Mouse (Mus musculus) neural tube, embryonic 14.5 days (tissue): ENCODE data around the gene 3110082I17Rik. TPM values are rescaled to one million over a fixed set of nuclear protein-coding genes. Genes with fewer than 3 reads are reported as not detected.

Experiments
- ATAC-seq: fragments of 200-750 bp; cut with Nextera tagmentation; 2 replicates; pipeline ENCODE4 v1.8.0; 2017; ENCODE audit warnings: low read depth, mild to moderate bottlenecking, moderate TSS enrichment, moderate library complexity
- H3K27ac ChIP-seq: fragments of 300-500 bp; sonication (generic); 2 replicates; pipeline ENCODE4 v1.5.1; 2014; ENCODE audit warnings: low read depth, mild to moderate bottlenecking, control low read depth, low read length, moderate library complexity, mixed read lengths
- H3K27me3 ChIP-seq: fragments of 300-500 bp; sonication (generic); 2 replicates; pipeline ENCODE4 v1.6.1; 2014; ENCODE audit warnings: low read length; ENCODE audit not compliant: control insufficient read depth, insufficient read depth
- H3K36me3 ChIP-seq: fragments of 300-500 bp; sonication (generic); 2 replicates; pipeline ENCODE4 v1.6.1; 2014; ENCODE audit warnings: low read length, mixed read lengths; ENCODE audit not compliant: control insufficient read depth, insufficient read depth
- H3K4me1 ChIP-seq: fragments of 300-500 bp; sonication (generic); 2 replicates; pipeline ENCODE4 v1.6.1; 2014; ENCODE audit warnings: low read length; ENCODE audit not compliant: control insufficient read depth, insufficient read depth
- H3K4me2 ChIP-seq: fragments of 300-500 bp; sonication (generic); 2 replicates; pipeline ENCODE4 v1.6.1; 2014; ENCODE audit warnings: mild to moderate bottlenecking, low read depth, low read length, control low read depth
- H3K4me3 ChIP-seq: fragments of 300-500 bp; sonication (generic); 2 replicates; pipeline ENCODE4 v1.5.1; 2014; ENCODE audit warnings: low read depth, low read length, control low read depth, mixed read lengths
- H3K9ac ChIP-seq: fragments of 300-500 bp; sonication (generic); replicated peaks from 2 replicates; pipeline ENCODE4 v1.6.1; 2014; ENCODE audit warnings: low read depth, mild to moderate bottlenecking, control low read depth, low read length, mixed read lengths
- H3K9me3 ChIP-seq: fragments of 300-500 bp; sonication (generic); 2 replicates; pipeline ENCODE4 v1.6.1; 2016; ENCODE audit warnings: low read length; ENCODE audit not compliant: control insufficient read depth
- WGBS: fragments of 180-500 bp; shearing (Covaris S2); extraction: QIAGEN DNeasy Blood & Tissue Kit; methylation state at CpG from one replicate; pipeline ENCODE4 v1.1.7; 2014; 5-methylcytosine and 5-hydroxymethylcytosine counted together
- polyA plus RNA-seq: library from polyadenylated mRNA; unstranded; fragments of >200 nt; fragmentation: Nextera tagmentation; extraction: Ambion mirVana; gene quantifications from 2 replicates; pipeline ENCODE4 v1.2.1, GENCODE M21; 2014

Gene 3110082I17Rik
- polyA plus RNA-seq, 1 experiment from 2014 or later, result 11.7 TPM

DNA sequence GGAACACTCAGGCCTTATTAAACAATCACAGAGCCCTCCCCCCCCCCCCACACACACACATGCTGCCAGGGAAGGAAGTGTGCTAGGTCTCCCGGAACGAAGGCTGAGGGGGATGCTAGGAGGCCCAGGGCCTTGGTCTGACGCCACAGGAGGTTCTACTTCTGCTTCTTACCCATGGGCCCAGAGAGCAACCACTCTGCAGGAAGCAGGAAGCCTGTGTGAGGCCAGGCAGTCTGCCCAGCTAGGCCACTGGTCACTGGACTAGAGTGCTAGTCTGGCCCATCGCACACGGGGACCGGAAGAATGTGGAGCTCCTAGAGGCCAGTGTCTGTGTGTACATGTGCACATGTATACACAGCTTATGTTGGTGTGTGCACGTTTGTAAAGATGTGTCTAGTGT is 51.8 kb downstream of the 3110082I17Rik start:
- 81% methylated on average over 7 of the region's 7 CpGs for WGBS
- H3K27ac ChIP-seq, result no peak overlapping the region
- H3K9ac ChIP-seq, result no peak overlapping the region

DNA sequence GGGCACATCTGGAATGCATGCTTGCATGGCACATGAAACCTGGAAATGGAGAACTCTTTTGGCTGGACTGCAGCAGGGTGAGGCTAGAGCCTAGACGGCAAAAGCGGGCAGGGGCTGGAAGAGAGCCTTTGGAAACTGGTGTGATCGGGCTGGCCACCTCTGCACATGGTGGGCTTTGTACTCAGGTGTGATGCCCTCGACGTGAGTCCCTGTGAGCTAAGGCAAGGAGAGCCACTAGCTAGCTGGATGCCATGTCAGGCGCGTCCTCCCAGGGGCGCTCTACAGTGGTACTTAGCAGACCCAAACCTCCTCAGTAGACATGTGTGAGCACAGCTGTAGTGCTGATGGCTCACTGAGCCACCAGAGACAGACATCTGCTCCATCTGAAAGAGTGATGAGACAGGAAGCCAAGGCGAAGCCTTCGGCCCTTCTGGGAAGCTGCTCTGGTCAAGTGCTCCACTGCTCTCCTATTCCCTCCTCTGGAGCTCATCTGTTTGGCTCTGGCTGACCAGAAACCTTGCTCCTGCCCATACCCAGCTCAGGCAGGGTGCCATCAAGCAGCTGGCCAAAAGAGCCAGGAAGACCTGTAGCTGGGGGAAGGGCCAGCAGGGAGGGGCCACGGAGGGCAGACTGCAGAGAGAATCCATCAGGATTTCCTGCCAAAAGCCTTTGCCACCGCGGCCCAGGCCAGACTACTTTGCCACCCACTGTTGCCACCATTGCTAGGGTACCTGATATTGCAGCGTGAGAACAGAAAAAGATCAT is 53.0 kb downstream of the 3110082I17Rik start:
- no peak overlapping the region for H3K9ac ChIP-seq
- H3K9me3 ChIP-seq, result no peaks in the 10 kb centered on the region
- H3K4me1 ChIP-seq, result no peaks in the 10 kb centered on the region
- ATAC-seq, result no peak
- no peaks in the 10 kb centered on the region for H3K27me3 ChIP-seq
- no peak overlapping the region for H3K27ac ChIP-seq
- H3K4me3 ChIP-seq, result no peak overlapping the region
- WGBS, result 81% methylated on average over 14 of the region's 14 CpGs
- no peaks in the 10 kb centered on the region for H3K36me3 ChIP-seq
- H3K4me2 ChIP-seq, result no peak overlapping the region

More for the DNA sequence above, 51.8 kb downstream of the 3110082I17Rik start:
- Histone ChIP-seq H3K27me3 (no peaks in the 10 kb centered on the region), H3K36me3 (no peaks in the 10 kb centered on the region), H3K4me1 (no peaks in the 10 kb centered on the region), H3K9me3 (no peaks in the 10 kb centered on the region), H3K4me2 (no peak overlapping the region), H3K4me3 (no peak overlapping the region)
- ATAC-seq, result no peak

GRCm38 (mm10) chr5:139405953-139406352 is 54.4 kb downstream of the 3110082I17Rik start:
- Histone ChIP-seq H3K27me3 (no peaks in the 10 kb centered on the region), H3K4me3 (no peak overlapping the region), H3K36me3 (no peaks in the 10 kb centered on the region), H3K4me1 (no peaks in the 10 kb centered on the region), H3K9ac (no peak overlapping the region), H3K4me2 (no peak overlapping the region), H3K27ac (no peak overlapping the region), H3K9me3 (no peaks in the 10 kb centered on the region)
- ATAC-seq, result no peak
- 76% methylated on average over 3 of the region's 3 CpGs for WGBS

- Histone ChIP-seq H3K27me3 (no peaks in the 10 kb centered on the region), H3K36me3 (no peaks in the 10 kb centered on the region), H3K4me3 (no peak overlapping the region), H3K4me2 (no peak overlapping the region), H3K9ac (no peak overlapping the region), H3K9me3 (no peaks in the 10 kb centered on the region), H3K4me1 (no peaks in the 10 kb centered on the region), H3K27ac (no peak overlapping the region)
- ATAC-seq, result no peak
- WGBS, result 70% methylated on average over 7 of the region's 7 CpGs
These were observed 54.8 kb downstream of the 3110082I17Rik start for GRCm38 (mm10) chr5:139405478-139405877.

DNA sequence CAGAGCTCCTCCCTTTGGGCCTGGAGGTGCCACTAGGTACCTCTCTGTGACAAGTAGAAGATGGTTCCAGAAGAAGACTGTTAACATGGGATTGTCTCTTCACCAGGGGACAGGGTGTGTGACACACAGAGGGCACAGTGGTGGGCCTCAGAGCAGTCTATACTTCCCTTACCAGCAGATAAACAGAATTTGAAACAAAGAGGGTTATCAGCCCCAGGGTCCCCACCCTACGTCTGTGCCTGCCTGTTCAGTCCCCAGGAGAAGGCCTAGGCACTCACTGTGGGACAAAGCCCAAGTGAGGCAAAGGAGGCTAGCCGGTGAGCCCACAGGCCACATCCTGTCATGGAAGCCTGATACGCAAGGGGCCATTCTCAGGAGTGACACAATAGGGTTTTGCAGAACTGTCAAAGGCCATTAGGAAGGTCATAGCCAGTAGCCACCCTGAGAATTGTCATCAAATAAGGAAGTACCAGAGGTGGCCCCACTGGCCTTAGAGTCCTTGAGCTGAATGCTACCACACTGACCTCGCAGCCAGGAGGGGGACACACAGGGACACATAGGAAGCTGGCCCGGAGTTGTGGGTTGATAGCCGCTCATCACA is 55.4 kb downstream of the 3110082I17Rik start, which contains the start of gene C130050O18Rik:
Gene C130050O18Rik, plus strand, starts transcription at position 480 of the 601 bp plus-strand sequence.
- no peak within 1 kb of the TSS for H3K4me2 ChIP-seq
- H3K9ac ChIP-seq, result no peak within 1 kb of the TSS
- H3K27ac ChIP-seq, result no peak within 1 kb of the TSS
- no peak within 1 kb of the TSS for H3K4me3 ChIP-seq
- no peak for ATAC-seq
- no peaks in the 10 kb centered on the region for H3K27me3 ChIP-seq
- no peaks in the 10 kb centered on the region for H3K9me3 ChIP-seq
- no peaks in the 10 kb centered on the region for H3K36me3 ChIP-seq
- 74% methylated on average over 6 of the region's 6 CpGs for WGBS
- no peaks in the 10 kb centered on the region for H3K4me1 ChIP-seq

DNA sequence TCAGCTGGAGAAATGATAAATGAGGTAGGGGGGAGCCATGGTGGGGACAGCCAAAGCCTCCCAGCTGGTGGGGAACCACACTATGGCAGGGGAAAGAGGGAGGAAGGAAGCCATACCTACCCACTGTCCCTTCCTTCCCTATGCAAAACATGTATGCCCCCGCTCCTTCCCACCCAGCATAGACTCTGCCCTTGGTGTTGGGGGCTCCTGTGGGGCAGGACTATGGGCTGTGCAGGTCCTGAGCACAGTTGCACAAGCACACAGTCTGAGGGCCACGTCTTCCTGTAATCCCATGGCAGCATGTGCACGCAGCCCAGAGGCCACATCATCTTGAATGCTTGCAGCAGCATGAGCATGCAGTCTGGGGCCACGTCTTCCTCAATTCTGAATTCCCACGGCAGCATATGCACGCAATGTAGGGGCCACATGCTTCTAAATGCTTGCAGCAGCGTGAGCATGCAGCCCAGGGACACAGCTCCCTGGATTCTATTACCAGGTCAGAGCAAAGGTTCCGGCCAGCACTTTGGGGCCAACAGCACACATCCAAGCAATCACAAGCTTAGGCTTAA is 56.6 kb downstream of the 3110082I17Rik start:
- WGBS, result 92% methylated on average over 8 of the region's 8 CpGs
- no peak for ATAC-seq
- Histone ChIP-seq H3K27ac (no peak overlapping the region), H3K36me3 (no peaks in the 10 kb centered on the region), H3K4me1 (no peaks in the 10 kb centered on the region), H3K4me3 (no peak overlapping the region), H3K27me3 (no peaks in the 10 kb centered on the region), H3K9ac (no peak overlapping the region), H3K9me3 (no peaks in the 10 kb centered on the region), H3K4me2 (no peak overlapping the region)

- Histone ChIP-seq H3K4me3 (no peak overlapping the region), H3K4me2 (no peak overlapping the region), H3K9ac (no peak overlapping the region), H3K27me3 (no peaks in the 10 kb centered on the region), H3K36me3 (no peaks in the 10 kb centered on the region), H3K4me1 (no peaks in the 10 kb centered on the region), H3K9me3 (no peaks in the 10 kb centered on the region), H3K27ac (no peak overlapping the region)
- no peak for ATAC-seq
- 93% methylated on average over 2 of the region's 2 CpGs for WGBS
These were observed 58.2 kb downstream of the 3110082I17Rik start for GRCm38 (mm10) chr5:139402106-139402505.

GRCm38 (mm10) chr5:139399991-139400390 is 60.3 kb downstream of the 3110082I17Rik start:
- H3K36me3 ChIP-seq, result no peaks in the 10 kb centered on the region
- no peaks in the 10 kb centered on the region for H3K27me3 ChIP-seq
- no peak overlapping the region for H3K4me2 ChIP-seq
- no peaks in the 10 kb centered on the region for H3K4me1 ChIP-seq
- no peak for ATAC-seq
- H3K9ac ChIP-seq, result no peak overlapping the region
- no peaks in the 10 kb centered on the region for H3K9me3 ChIP-seq
- H3K4me3 ChIP-seq, result no peak overlapping the region
- 85% methylated on average over 14 of the region's 14 CpGs for WGBS
- H3K27ac ChIP-seq, result no peak overlapping the region

DNA sequence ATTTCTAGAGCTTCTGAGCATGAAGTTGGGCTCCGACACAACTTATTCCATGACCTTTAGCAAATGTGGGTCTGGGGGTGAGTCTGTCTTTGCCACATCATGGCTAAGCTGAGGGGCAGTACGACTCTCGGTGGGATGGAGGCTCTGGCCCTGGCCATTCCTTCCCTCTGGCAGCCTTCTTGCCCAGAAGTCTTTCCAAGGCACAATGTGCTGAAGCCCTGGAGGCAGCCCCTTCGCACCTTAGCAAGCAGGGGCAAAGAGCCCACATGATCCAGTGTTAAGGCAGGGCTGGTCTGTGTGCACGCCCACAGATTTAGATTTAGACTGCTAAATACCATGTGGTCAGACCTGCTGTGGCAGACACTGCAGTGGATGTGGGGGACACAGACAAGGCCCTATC is 61.5 kb downstream of the 3110082I17Rik start:
- Histone ChIP-seq H3K4me1 (no peaks in the 10 kb centered on the region), H3K4me2 (no peak overlapping the region), H3K9ac (no peak overlapping the region), H3K9me3 (no peaks in the 10 kb centered on the region), H3K4me3 (no peak overlapping the region), H3K27ac (no peak overlapping the region), H3K27me3 (no peaks in the 10 kb centered on the region), H3K36me3 (no peaks in the 10 kb centered on the region)
- WGBS, result 84% methylated on average over 5 of the region's 5 CpGs
- 0 out of 2 replicates have a peak, but pooled peaks have one; percentile 24 for ATAC-seq
